Mouse (Mus musculus) CH12.LX (cell line): Measurements from ENCODE around the gene Eif3l.

Experiments
- CHD2 ChIP-seq: IDR thresholded peaks from 2 replicates; pipeline ENCODE4 v1.6.1; 2011; ENCODE audit warnings: low read length, improper control_type of control experiment
- CTCF ChIP-seq, 2 experiments: IDR thresholded peaks in 1 of 2; conservative IDR thresholded peaks in 1 of 2; 2 replicates each; pipeline ENCODE4 v1.5.1; 2011 to 2012; ENCODE audit warnings: low read depth in 2 of 2, low read length in 2 of 2, improper control_type of control experiment in 1 of 2, inconsistent platforms in 1 of 2, mild to moderate bottlenecking in 1 of 2, moderate library complexity in 1 of 2
- E2F4 ChIP-seq: IDR thresholded peaks from 2 replicates; pipeline ENCODE4 v1.6.1; 2011; ENCODE audit warnings: low read depth, low read length, improper control_type of control experiment; ENCODE audit not compliant: insufficient replicate concordance
- MAX ChIP-seq: IDR thresholded peaks from 2 replicates; pipeline ENCODE4 v1.6.1; 2011; ENCODE audit warnings: low read length, improper control_type of control experiment
- POLR2A ChIP-seq: IDR thresholded peaks from 2 replicates; pipeline ENCODE4 v1.6.1; 2011; ENCODE audit warnings: low read depth, mild to moderate bottlenecking, improper control_type of control experiment, low read length
- USF1 ChIP-seq: IDR thresholded peaks from 2 replicates; pipeline ENCODE4 v1.6.1; 2014; ENCODE audit warnings: low read depth, mild to moderate bottlenecking, inconsistent platforms, low read length, improper control_type of control experiment

GRCm38 (mm10) chr15:79028237-79028738 lies 46.7 kb upstream of the Eif3l start, which contains the start of gene H1f0:
- no peak for TF ChIP-seq CHD2
- no peak for TF ChIP-seq CTCF (conservative IDR thresholded peaks at IDR 0.05 in 1 of 2, IDR thresholded peaks at IDR 0.05 in 1 of 2; ENCODE audit: low read depth in 2 of 2, low read length in 2 of 2)
- TF ChIP-seq MAX: peak; percentile 44; the same call in 1 of the 2 replicates
- peak; percentile 84 for TF ChIP-seq POLR2A
- TF ChIP-seq USF1: no peak
- TF ChIP-seq E2F4: no peak
